Mouse (Mus musculus) midbrain, embryonic 10.5 days (tissue): ENCODE measurements at regions not wholly inside any gene's neighbourhood (a gene's known extent, or its start where the extent isn't known, plus 50 kb on each side); places are given as distances from the start of the nearest gene placed in this dataset.
"Not testable (repeated sequence)": the region's sequence is repeated elsewhere in the genome, so short reads cannot be mapped to it uniquely, and the experiment has no call there.

Experiments used
- DNase-seq: peaks from one replicate; pipeline ENCODE4 v3.0.0-alpha.2; 2017; ENCODE audit warnings: low spot score
- H3K27ac ChIP-seq: fragments of 300-500 bp; sonication (generic); replicated peaks from 2 replicates; pipeline ENCODE4 v1.5.1; 2016; ENCODE audit warnings: mild to moderate bottlenecking
- H3K27me3 ChIP-seq: fragments of 300-500 bp; sonication (generic); 2 replicates; pipeline ENCODE4 v1.6.1; 2016; ENCODE audit warnings: low read depth, mild to moderate bottlenecking; ENCODE audit not compliant: poor library complexity, severe bottlenecking
- H3K36me3 ChIP-seq: fragments of 300-500 bp; sonication (generic); 2 replicates; pipeline ENCODE4 v1.6.1; 2016; ENCODE audit warnings: mild to moderate bottlenecking, moderate library complexity
- H3K4me1 ChIP-seq: fragments of 300-500 bp; sonication (generic); 2 replicates; pipeline ENCODE4 v1.6.1; 2016
- H3K4me3 ChIP-seq: fragments of 300-500 bp; sonication (generic); 2 replicates; pipeline ENCODE4 v1.5.1; 2016; ENCODE audit warnings: mild to moderate bottlenecking, moderate library complexity
- H3K9me3 ChIP-seq: fragments of 300-500 bp; sonication (generic); replicated peaks from 2 replicates; pipeline ENCODE4 v1.6.1; 2016; ENCODE audit warnings: mild to moderate bottlenecking
- WGBS: fragments of 180-500 bp; shearing (Covaris S2); methylation state at CpG from one replicate; pipeline ENCODE4 v1.1.7; 2016; 5-methylcytosine and 5-hydroxymethylcytosine counted together

DNA sequence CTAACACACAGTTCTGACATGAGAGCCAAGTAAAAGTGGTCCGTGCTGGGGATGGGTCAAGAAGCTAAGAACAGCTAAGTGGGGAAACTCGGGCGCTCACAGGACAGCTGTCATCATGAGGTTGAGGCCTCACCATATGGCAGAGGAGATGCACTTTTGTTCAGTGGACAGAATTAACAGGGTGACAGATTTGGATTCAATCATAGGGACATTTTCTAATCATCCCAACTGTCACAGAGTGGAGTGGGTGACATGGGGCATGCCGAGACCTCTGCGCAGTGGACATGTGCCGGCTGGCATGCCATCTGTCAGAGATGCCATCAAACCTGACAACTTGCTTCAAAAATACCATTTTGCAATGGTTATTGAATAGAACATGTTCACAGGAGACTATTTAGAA lies 215.1 kb upstream of the Tmc3 start:
- WGBS: 85% methylated on average over 6 of the region's 6 CpGs
- Histone ChIP-seq H3K4me1 (no peaks in the 10 kb centered on the region), H3K27me3 (no peaks in the 10 kb centered on the region), H3K27ac (no peak overlapping the region), H3K36me3 (no peaks in the 10 kb centered on the region), H3K9me3 (no peaks in the 10 kb centered on the region), H3K4me3 (no peak overlapping the region)
- no peak for DNase-seq

DNA sequence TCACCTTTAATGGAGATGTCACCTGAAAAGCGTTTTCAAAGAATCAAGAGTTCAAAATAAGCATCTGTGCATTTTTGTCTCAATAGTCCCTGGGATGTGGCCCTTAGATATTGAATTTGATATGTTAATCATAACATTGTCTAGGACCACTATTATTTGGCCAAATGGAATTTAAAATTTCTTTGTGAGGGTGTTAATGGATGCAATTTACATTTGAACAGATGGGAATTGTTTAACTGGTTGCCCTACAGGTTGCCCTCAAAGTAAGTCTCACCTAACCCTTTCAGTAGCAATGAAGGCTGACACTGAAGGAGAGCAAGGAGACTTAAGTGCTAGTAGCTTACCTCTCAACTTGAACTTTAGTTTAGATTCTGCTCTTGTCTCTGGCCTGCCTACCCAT lies 207.9 kb upstream of the Tmc3 start:
- no peak for DNase-seq
- Histone ChIP-seq H3K9me3 (no peaks in the 10 kb centered on the region), H3K4me3 (no peak overlapping the region), H3K27ac (no peak overlapping the region), H3K36me3 (no peaks in the 10 kb centered on the region), H3K4me1 (peaks cover 3% of the 10 kb centered on the region), H3K27me3 (no peaks in the 10 kb centered on the region)
- 83% methylated on average over 1 of the region's 1 CpGs for WGBS

DNA sequence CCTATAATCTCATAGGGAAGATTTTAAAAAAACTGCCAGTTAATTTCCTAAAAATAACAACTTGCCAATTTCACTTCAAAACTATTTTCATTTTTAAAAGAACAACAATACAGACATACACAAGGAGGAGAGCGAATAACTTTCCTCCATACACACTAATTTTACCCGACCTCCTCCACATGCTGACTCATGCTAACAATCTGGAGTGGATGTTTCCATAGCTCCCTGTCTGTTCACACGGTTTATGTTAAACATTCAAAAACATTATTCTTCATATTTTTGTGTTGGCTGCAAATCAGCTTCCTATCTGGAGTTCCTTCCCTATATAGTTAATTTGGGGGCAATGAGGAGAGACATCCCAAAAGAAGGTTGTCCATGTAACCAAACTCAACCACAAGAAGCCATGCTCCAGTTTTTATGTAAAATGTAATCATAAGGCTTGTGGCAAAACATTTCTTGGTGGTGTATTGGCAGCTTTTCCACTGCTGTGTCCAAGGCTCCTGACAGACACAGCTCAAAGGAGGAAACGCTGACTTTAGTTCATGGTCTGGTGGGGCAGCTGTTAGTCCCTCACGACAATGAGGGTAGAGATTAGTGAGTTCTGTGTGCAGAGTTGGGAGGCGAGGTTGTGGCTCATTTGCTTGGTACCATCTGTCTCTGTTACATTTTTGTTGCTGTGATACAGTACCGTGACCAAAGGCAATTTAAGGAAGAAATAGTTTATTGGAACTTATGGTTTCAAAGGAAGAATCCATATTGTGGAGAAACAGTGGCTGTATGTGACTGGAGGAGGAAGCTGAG lies 203.1 kb upstream of the Tmc3 start:
- H3K9me3 ChIP-seq: no peaks in the 10 kb centered on the region
- peak overlapping the region; percentile 57 for H3K27ac ChIP-seq
- 72% methylated on average over 7 of the region's 7 CpGs for WGBS

DNA sequence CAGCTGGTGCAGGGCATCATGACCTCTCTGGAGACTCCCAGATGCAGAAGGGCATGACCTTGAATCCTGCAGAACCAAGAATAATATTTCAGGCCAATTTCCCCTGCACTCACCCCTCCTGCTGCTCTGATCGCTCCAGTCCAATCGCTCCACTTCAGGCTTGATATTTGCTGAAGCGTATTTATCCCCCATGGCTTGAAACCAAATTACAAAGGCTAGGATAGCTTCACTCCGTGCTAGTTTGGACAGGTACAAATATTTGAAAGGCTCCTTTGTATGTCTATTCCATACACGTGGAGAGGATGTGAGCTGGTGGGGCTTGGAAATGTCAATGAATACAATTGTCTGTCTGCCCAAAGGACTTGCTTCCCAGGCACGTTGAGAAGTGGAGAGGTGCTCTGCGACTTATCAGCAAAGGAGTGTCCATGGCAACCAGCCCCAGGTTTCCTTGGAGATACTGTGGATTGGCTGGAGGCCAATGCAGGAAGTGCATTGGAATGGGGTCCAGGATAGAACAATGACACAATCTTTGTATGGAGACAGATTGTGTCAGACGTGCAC lies 201.8 kb upstream of the Tmc3 start:
- Histone ChIP-seq H3K4me3 (no peak overlapping the region), H3K27ac (peak overlapping the region; percentile 24), H3K27me3 (no peaks in the 10 kb centered on the region), H3K9me3 (no peaks in the 10 kb centered on the region), H3K4me1 (peaks cover 22% of the 10 kb centered on the region), H3K36me3 (no peaks in the 10 kb centered on the region)
- 36% methylated on average over 8 of the region's 8 CpGs for WGBS
- peak; percentile 67 for DNase-seq

More for the DNA sequence above, 203.1 kb upstream of the Tmc3 start:
- no peak overlapping the region for H3K4me3 ChIP-seq
- no peaks in the 10 kb centered on the region for H3K36me3 ChIP-seq
- H3K4me1 ChIP-seq: peaks cover 22% of the 10 kb centered on the region
- no peaks in the 10 kb centered on the region for H3K27me3 ChIP-seq
- DNase-seq: no peak

DNA sequence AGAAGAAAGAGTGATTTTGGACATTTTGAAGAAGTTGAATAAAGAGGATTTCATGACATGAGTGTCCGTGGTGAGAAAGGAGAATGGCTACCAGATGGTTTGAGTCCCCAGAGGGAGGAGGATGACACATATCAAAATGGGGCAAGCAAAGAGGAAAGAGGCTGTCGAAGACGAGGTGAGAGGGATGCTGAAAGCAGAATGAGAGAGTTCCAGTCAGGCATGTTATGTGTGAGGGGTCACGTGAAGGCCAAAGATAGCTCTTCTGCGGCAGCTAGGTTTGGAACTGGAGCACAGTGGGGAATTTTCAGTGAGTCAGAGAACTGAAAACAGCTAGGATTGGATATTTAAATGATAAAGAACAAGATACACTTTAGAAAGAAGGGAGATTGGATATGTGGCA lies 193.3 kb upstream of the Tmc3 start:
- Histone ChIP-seq H3K4me3 (no peak overlapping the region), H3K36me3 (no peaks in the 10 kb centered on the region), H3K27me3 (no peaks in the 10 kb centered on the region), H3K9me3 (no peaks in the 10 kb centered on the region), H3K27ac (no peak overlapping the region), H3K4me1 (peaks cover 12% of the 10 kb centered on the region; the same call in 1 of the 2 replicates)
- no peak for DNase-seq
- WGBS: 81% methylated on average over 5 of the region's 5 CpGs

DNA sequence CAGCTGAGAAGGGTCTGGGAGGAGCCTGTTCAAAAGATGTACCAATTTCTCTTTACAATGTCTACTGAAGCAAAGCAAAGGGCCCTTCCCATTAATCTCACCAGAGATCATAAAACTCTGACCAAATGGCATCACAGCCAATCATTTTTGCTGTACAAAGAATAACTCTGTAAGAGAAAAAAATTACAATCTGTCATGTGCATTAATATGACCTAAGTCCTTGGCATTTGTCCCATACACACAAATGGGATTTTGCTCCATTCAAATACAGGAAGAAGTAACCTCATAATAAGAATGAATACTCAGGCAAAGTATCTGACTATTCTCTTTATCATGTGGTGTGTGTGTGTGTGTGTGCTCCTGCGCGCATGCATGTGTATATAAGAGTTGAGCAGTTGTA lies 192.5 kb upstream of the Tmc3 start:
- H3K27me3 ChIP-seq: no peaks in the 10 kb centered on the region
- peaks cover 12% of the 10 kb centered on the region; the same call in 1 of the 2 replicates for H3K4me1 ChIP-seq
- WGBS: 97% methylated on average over 2 of the region's 2 CpGs
- no peak for DNase-seq
- H3K4me3 ChIP-seq: no peak overlapping the region
- H3K36me3 ChIP-seq: no peaks in the 10 kb centered on the region
- H3K27ac ChIP-seq: no peak overlapping the region
- no peaks in the 10 kb centered on the region for H3K9me3 ChIP-seq

DNA sequence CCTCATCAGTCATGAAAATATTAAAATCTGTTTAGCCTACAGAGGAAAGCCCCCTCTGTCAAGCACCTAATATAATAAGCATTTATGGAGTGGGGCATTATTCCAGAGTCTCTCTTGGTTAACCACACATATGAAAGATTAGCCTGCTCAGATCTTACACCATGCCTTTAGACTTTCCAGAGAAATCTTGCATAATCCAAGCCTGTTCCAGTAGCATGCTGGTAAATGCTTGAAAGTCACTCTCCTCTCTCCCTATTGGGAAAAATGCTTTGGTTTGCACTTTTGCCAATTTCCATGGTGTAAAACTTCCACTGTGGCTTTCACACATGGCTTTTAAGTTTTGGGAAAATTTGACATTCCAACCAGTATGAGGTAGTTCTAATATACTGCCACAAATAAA lies 192.1 kb upstream of the Tmc3 start:
- no peak overlapping the region for H3K27ac ChIP-seq
- no peak for DNase-seq
- no peaks in the 10 kb centered on the region for H3K27me3 ChIP-seq
- H3K4me1 ChIP-seq: peaks cover 12% of the 10 kb centered on the region; the same call in 1 of the 2 replicates
- H3K36me3 ChIP-seq: no peaks in the 10 kb centered on the region
- H3K9me3 ChIP-seq: no peaks in the 10 kb centered on the region
- H3K4me3 ChIP-seq: no peak overlapping the region

DNA sequence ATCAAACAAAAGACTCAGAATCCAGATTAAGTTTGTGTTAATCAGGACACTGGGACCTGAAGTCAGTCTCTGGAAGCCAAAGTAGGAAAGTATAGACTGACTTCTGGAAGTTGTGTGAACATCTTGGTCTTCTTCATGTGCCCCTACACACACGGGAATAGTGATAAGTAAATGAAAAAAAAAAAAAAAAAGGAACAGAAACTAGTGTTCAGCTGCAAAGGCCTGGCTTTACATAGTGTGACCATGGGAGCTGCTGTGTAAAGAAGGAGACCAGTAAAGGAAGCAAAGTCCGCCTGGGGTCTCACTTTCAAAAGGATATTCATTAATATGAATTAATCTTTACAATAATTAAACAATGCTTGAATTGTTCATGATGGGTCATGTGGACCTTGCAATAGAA lies 190.6 kb upstream of the Tmc3 start:
- H3K36me3 ChIP-seq: no peaks in the 10 kb centered on the region
- 71% methylated on average over 2 of the region's 2 CpGs for WGBS
- peak overlapping the region; percentile 33; the same call in 1 of the 2 replicates for H3K27ac ChIP-seq
- DNase-seq: no peak
- H3K27me3 ChIP-seq: no peaks in the 10 kb centered on the region
- no peaks in the 10 kb centered on the region for H3K9me3 ChIP-seq
- no peak overlapping the region for H3K4me3 ChIP-seq
- H3K4me1 ChIP-seq: peaks cover 12% of the 10 kb centered on the region; the same call in 1 of the 2 replicates

DNA sequence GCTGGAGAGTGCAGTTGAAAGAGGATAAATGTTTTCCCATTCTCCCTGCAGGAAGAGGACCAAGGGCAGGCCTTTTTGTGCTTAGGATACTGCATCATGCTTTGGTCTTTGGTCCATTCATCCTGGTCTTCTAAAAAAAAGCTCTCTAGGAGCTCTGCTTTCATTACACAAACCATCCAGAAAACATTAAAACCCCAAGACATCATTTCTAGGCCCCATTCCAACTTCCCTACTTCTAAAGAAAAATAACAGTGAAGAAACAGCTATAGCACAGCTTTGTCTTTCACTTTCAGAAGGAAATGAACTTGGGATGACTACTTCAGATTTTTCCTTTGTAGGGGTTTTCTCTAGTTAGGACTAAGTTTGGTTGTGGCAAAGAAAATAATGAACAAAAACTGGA lies 185.1 kb upstream of the Tmc3 start:
- Histone ChIP-seq H3K27me3 (no peaks in the 10 kb centered on the region), H3K9me3 (no peaks in the 10 kb centered on the region), H3K27ac (no peak overlapping the region), H3K4me1 (peaks cover 12% of the 10 kb centered on the region), H3K36me3 (no peaks in the 10 kb centered on the region), H3K4me3 (no peak overlapping the region)
- DNase-seq: no peak

DNA sequence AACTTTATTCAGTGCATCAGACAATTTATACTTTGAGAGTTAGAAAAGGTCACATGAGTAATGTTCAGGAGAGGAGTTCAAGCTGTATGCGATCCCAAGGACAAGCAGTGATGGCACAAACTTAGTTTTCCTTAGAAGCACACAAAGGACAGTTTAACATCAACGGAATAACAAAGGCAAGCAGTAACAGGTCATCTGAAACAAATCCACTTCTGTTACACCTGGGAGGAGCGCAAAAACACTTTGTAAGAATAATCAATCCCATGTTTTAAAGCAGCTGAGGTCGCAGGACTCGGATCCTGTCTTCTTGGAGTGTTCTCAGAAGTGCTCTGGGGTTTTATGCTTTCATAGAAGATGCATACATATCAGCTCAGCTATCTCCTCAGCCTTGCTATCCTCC lies 183.7 kb upstream of the Tmc3 start:
- H3K27ac ChIP-seq: 0 out of 2 replicates have a peak overlapping the region, but pooled peaks have one; percentile 49
- no peaks in the 10 kb centered on the region for H3K9me3 ChIP-seq
- no peak overlapping the region for H3K4me3 ChIP-seq
- H3K4me1 ChIP-seq: peaks cover 12% of the 10 kb centered on the region
- 85% methylated on average over 5 of the region's 5 CpGs for WGBS
- no peaks in the 10 kb centered on the region for H3K36me3 ChIP-seq
- no peaks in the 10 kb centered on the region for H3K27me3 ChIP-seq
- DNase-seq: no peak

DNA sequence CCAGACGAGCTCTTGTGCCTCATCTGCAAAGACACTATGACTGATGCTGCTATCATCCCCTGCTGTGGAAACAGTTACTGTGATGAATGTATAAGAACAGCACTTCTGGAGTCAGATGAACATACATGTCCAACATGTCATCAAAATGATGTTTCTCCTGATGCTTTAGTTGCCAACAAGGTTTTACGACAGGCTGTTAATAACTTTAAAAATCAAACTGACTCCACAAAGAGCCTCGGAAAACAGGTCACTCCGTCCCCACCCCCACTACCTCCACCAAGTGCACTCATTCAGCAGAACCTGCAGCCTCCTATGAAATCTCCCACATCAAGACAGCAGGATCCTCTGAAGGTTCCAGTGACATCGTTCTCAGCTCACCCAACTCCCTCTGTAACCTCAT lies 172.0 kb upstream of the Tmc3 start:
- not testable (repeated sequence) for H3K9me3 ChIP-seq, H3K36me3 ChIP-seq, H3K4me1 ChIP-seq, H3K27ac ChIP-seq, DNase-seq, H3K4me3 ChIP-seq, H3K27me3 ChIP-seq
- WGBS: 92% methylated on average over 5 of the region's 5 CpGs

DNA sequence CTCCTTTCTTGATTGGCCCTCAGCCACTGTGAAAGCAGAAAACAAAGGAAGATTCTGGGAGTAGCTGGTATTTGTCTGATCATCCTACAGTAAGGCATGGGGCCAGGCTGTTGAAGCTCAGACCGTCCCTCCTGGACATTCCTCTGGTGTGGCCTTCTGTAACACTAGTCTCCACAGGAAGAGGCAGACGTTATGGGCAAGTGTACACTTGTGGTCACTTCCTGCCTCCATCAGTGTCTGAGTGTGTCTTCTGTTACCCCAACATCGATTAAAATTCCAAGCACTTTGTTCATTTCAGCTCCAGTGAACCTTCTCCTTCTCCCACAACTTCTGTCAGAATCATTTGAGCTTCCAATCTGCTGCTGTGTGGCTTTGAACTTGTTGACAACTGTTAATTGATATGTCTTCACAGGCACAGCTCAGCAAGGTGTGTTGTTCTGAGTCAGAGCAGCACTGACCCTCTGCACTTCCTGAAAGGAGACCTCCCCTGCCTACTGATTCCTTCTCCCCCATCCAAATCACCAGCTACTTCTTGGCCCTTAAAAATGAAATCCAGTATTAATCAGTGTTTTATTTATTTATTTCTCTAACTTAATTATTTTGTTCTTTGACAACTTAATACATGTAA lies 154.7 kb upstream of the Tmc3 start:
- no peaks in the 10 kb centered on the region for H3K9me3 ChIP-seq
- 76% methylated on average over 3 of the region's 3 CpGs for WGBS
- H3K27me3 ChIP-seq: no peaks in the 10 kb centered on the region
- no peak overlapping the region for H3K27ac ChIP-seq
- no peak for DNase-seq
- H3K36me3 ChIP-seq: no peaks in the 10 kb centered on the region
- peaks cover 12% of the 10 kb centered on the region for H3K4me1 ChIP-seq
- no peak overlapping the region for H3K4me3 ChIP-seq

DNA sequence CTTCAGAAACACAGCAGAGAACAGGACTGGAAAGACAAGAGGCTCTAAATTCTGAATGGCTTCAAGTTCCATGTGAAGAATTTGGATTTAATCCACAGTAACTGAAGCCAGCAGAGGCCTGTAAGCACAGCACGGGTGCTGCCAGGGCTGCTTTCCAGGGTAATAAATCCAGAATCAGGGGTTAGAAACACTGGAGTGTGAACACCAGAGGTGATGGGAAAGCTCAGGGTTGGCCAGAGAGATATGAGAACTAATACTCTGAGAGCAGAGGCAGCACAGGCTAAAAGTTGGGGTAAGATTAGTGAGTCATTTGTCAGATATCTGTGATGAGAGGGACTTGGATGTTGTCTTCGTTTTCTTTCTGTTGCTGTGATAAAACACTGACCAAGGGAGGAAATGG lies 153.6 kb upstream of the Tmc3 start:
- WGBS: 79% methylated on average over 2 of the region's 2 CpGs
- Histone ChIP-seq H3K4me1 (peaks cover 15% of the 10 kb centered on the region), H3K4me3 (no peak overlapping the region), H3K27ac (no peak overlapping the region), H3K9me3 (no peaks in the 10 kb centered on the region), H3K36me3 (no peaks in the 10 kb centered on the region), H3K27me3 (no peaks in the 10 kb centered on the region)
- DNase-seq: no peak
